Mouse (Mus musculus): ENCODE results near the gene Arid1a.

Gene Arid1a

GRCm38 (mm10) chr4:133756514-133757268 is at the start of gene Arid1a:
Arid1a (minus strand) TSS chr4:133756769.
- peak; percentile 85 for DNase-seq (ENCODE audit: low read depth, low spot score)

- DNase-seq (ENCODE audit: low read depth, low spot score): no peak
Measured at GRCm38 (mm10) chr4:133804401-133805263, 48.1 kb upstream of the Arid1a start.

GRCm38 (mm10) chr4:133800589-133800988 is 44.0 kb upstream of the Arid1a start:
- no peak for DNase-seq (ENCODE audit: low read depth, low spot score)

- DNase-seq (ENCODE audit: low read depth, low spot score): no peak
Measured at GRCm38 (mm10) chr4:133793269-133793668, 36.7 kb upstream of the Arid1a start.

GRCm38 (mm10) chr4:133774570-133775554 is 18.3 kb upstream of the Arid1a start:
- peak; percentile 76 for DNase-seq (ENCODE audit: low read depth, low spot score)

GRCm38 (mm10) chr4:133769157-133769556 is 12.6 kb upstream of the Arid1a start:
- no peak for DNase-seq (ENCODE audit: low read depth, low spot score)

- no peak for DNase-seq (ENCODE audit: low read depth, low spot score)
Measured at GRCm38 (mm10) chr4:133763112-133763511, 6.5 kb upstream of the Arid1a start.

GRCm38 (mm10) chr4:133759659-133760058 is 3.1 kb upstream of the Arid1a start:
- DNase-seq (ENCODE audit: low read depth, low spot score): no peak

- peak; percentile 73 for DNase-seq (ENCODE audit: low read depth, low spot score)
Measured at GRCm38 (mm10) chr4:133757269-133757835, 783 bp upstream of the Arid1a start.

- DNase-seq (ENCODE audit: low read depth, low spot score): no peak
Measured at GRCm38 (mm10) chr4:133755861-133756371, 653 bp downstream of the Arid1a start.

- DNase-seq (ENCODE audit: low read depth, low spot score): no peak
Measured at GRCm38 (mm10) chr4:133754871-133755765, 1.5 kb downstream of the Arid1a start.

- peak; percentile 97 for DNase-seq (ENCODE audit: low read depth, low spot score)
Measured at GRCm38 (mm10) chr4:133754238-133754637, 2.3 kb downstream of the Arid1a start.

GRCm38 (mm10) chr4:133753375-133754190 is 3.0 kb downstream of the Arid1a start:
- peak; percentile 64 for DNase-seq (ENCODE audit: low read depth, low spot score)

GRCm38 (mm10) chr4:133752449-133753374 is 3.9 kb downstream of the Arid1a start:
- DNase-seq (ENCODE audit: low read depth, low spot score): no peak

- DNase-seq (ENCODE audit: low read depth, low spot score): no peak
Measured at GRCm38 (mm10) chr4:133751521-133752448, 4.8 kb downstream of the Arid1a start.

GRCm38 (mm10) chr4:133750184-133750775 is 6.3 kb downstream of the Arid1a start:
- DNase-seq (ENCODE audit: low read depth, low spot score): no peak

Measured in retina, postnatal 7 days (tissue).